In the genomic region with DNA sequence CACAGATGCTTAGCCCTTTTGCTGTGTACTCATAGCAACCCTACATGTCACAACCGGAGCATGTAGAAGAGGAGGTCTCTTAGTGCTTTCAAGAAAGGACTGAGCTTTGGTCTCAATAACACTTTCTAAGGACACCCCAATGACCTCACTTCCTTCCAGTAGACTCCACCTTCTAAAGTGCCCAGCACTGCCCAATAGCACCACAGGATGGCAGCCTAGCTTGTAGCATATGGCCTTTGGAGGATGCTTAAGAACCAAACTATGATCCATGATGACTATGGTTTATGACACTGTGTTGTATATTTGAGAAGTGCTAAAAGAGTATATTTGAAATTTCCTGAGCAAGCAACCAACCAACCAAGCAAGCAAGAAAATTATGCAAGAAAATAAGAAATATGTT, we compare ENCODE assay signal across 13 mouse cellular contexts.
DNase-seq lines count a peak whose midpoint lies in the region; ATAC-seq and TF ChIP-seq lines count a peak whose summit lies in the region.
"Had no signal": no experiment of that assay in that cellular context is flagged by ENCODE, and none has a peak within 500 bp of the region (broad histone marks: within the 10 kb centered on the region; RNA-seq: fewer than 3 reads in every experiment).

No protein-coding gene starts in this region.

- no peaks in the 10 kb centered on the region for H3K27me3 ChIP-seq in midbrain, postnatal 0 days (ENCODE audit: insufficient read depth, low read length)
- H3K27me3 ChIP-seq in midbrain, embryonic 15.5 days (replicated peaks) = no peaks in the 10 kb centered on the region
- H3K27me3 ChIP-seq: lung, embryonic 15.5 days; neural tube, embryonic 15.5 days had no signal

- H3K9me3 ChIP-seq in midbrain, postnatal 0 days (ENCODE audit: low read length) = no peaks in the 10 kb centered on the region
- H3K9me3 ChIP-seq in midbrain, embryonic 15.5 days = no peaks in the 10 kb centered on the region
- H3K9me3 ChIP-seq: lung, embryonic 15.5 days; neural tube, embryonic 15.5 days had no signal

- intact Hi-C loops in heart, postnatal 25 days (cut with DNase I) = no loop called here

- DNase-seq in embryo, embryonic 10 days (ENCODE audit: low spot score) = peak; percentile 35
- no peak for DNase-seq in embryo, embryonic 11 days
- DNase-seq in midbrain, postnatal 0 days (ENCODE audit: low spot score) = no peak
- peak; percentile 58 for DNase-seq in thymus, postnatal 25 days
- no peak for DNase-seq in right cerebral cortex, adult 18-20 months
- no peak for DNase-seq in heart, postnatal 25 days (ENCODE audit: low spot score)
- DNase-seq: cerebellum, postnatal 36 days; heart, postnatal 14 days; midbrain, embryonic 14.5 days had no signal

- no peak overlapping the region for H3K4me3 ChIP-seq in midbrain, postnatal 0 days (ENCODE audit: low read depth, low read length)
- H3K4me3 ChIP-seq in midbrain, embryonic 15.5 days = no peak overlapping the region
- H3K4me3 ChIP-seq: lung, embryonic 15.5 days; neural tube, embryonic 15.5 days had no signal

- H3K4me1 ChIP-seq in midbrain, postnatal 0 days (ENCODE audit: insufficient read depth, low read length) = no peaks in the 10 kb centered on the region
- H3K4me1 ChIP-seq in midbrain, embryonic 15.5 days = peaks cover 10% of the 10 kb centered on the region
- H3K4me1 ChIP-seq: lung, embryonic 15.5 days; neural tube, embryonic 15.5 days had no signal

- no peak overlapping the region for H3K9ac ChIP-seq in midbrain, postnatal 0 days (replicated peaks; ENCODE audit: low read length, poor library complexity, severe bottlenecking)
- no peak overlapping the region for H3K9ac ChIP-seq in midbrain, embryonic 15.5 days
- H3K9ac ChIP-seq: lung, embryonic 15.5 days; neural tube, embryonic 15.5 days had no signal

- WGBS in midbrain, postnatal 0 days = 95% methylated on average over 1 of the region's 1 CpGs
- 96% methylated on average over 1 of the region's 1 CpGs for WGBS in midbrain, embryonic 15.5 days

- no peaks in the 10 kb centered on the region for H3K36me3 ChIP-seq in midbrain, postnatal 0 days (ENCODE audit: insufficient read depth, low read length)
- no peaks in the 10 kb centered on the region for H3K36me3 ChIP-seq in midbrain, embryonic 15.5 days (replicated peaks)
- H3K36me3 ChIP-seq: lung, embryonic 15.5 days; neural tube, embryonic 15.5 days had no signal

- peak; percentile 36; the same call in 1 of the 2 replicates for TF ChIP-seq CTCF in midbrain, postnatal 0 days (IDR thresholded peaks at IDR 0.05)

- ATAC-seq in midbrain, postnatal 0 days (ENCODE audit: low FRiP score) = no peak
- ATAC-seq in midbrain, embryonic 15.5 days (replicated peaks) = no peak
- peak; percentile 53; the same call in 1 of the 2 replicates for ATAC-seq in granulocyte monocyte progenitor cell, adult 5-6 weeks (replicated peaks; ENCODE audit: poor library complexity, severe bottlenecking)

- H3K27ac ChIP-seq in midbrain, postnatal 0 days (ENCODE audit: low read depth, low read length) = no peak overlapping the region
- no peak overlapping the region for H3K27ac ChIP-seq in midbrain, embryonic 15.5 days
- H3K27ac ChIP-seq: lung, embryonic 15.5 days; neural tube, embryonic 15.5 days had no signal

- no peak overlapping the region for H3K4me2 ChIP-seq in midbrain, postnatal 0 days (ENCODE audit: low read depth, low read length, poor library complexity, severe bottlenecking)
- no peak overlapping the region for H3K4me2 ChIP-seq in midbrain, embryonic 15.5 days
- H3K4me2 ChIP-seq: lung, embryonic 15.5 days; neural tube, embryonic 15.5 days had no signal

Comparison
In these comparisons a context has a peak if more than half of its experiments do, and no peak if none do; other contexts are left out.
1. DNase-seq: peak in embryo, embryonic 10 days (single experiment) and thymus, postnatal 25 days (single experiment); none in embryo, embryonic 11 days (single experiment), midbrain, postnatal 0 days (single experiment), right cerebral cortex, adult 18-20 months (single experiment) and heart, postnatal 25 days (single experiment).